Mouse (Mus musculus) embryo, embryonic 10 days (tissue): ENCODE measurements at regions not wholly inside any gene's neighbourhood (a gene's known extent, or its start where the extent isn't known, plus 50 kb on each side); places are given as distances from the start of the nearest gene placed in this dataset.

ENCODE experiments used
- DNase-seq: peaks from one replicate; pipeline ENCODE4 v3.0.0-alpha.2; 2015; ENCODE audit warnings: low spot score

- no peak for DNase-seq
These were observed 52.0 kb upstream of the Dusp5 start for GRCm38 (mm10) chr19:53476768-53477547.

DNA sequence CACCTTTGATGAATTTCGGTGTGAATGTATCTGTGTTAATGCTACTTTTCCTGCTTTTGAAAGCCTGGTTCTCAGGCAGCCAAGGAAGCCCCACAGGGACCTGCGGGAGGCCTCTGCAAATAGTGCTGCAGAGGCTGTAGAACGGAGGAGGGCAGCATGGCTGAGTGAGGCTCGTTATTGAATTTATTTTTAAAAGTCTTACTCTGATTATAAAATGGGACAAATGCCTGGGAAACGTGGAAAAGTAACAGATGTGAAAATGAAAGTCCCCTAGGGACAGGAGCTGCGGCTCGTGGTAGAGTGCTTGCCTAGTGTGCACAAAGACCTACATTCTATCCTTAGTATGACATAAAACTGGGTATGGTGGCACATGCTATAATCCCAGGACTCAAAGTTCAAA lies 59.7 kb upstream of the Dusp5 start:
- no peak for DNase-seq

DNA sequence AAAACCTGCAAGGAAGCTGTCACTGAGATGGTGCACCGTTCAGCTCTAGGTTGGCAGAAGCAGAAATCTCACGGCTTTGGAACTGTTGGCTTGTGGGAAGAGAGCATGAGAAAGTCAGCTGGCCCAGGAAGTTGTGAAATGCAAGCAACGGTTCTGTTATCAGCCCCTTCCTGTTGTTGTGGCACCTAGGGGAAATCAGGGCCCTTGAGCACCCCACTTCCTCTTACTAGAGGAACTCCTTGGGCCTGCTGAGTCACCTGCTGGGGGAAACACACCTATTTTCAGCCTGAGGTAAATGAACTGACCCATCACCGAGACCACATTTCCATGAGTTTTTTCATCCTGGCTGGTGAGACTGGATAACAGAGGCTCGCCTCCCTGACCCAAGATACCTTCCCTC lies 64.2 kb upstream of the Dusp5 start:
- DNase-seq = no peak

- no peak for DNase-seq
These were observed 64.8 kb upstream of the Dusp5 start for GRCm38 (mm10) chr19:53464135-53464534.

DNA sequence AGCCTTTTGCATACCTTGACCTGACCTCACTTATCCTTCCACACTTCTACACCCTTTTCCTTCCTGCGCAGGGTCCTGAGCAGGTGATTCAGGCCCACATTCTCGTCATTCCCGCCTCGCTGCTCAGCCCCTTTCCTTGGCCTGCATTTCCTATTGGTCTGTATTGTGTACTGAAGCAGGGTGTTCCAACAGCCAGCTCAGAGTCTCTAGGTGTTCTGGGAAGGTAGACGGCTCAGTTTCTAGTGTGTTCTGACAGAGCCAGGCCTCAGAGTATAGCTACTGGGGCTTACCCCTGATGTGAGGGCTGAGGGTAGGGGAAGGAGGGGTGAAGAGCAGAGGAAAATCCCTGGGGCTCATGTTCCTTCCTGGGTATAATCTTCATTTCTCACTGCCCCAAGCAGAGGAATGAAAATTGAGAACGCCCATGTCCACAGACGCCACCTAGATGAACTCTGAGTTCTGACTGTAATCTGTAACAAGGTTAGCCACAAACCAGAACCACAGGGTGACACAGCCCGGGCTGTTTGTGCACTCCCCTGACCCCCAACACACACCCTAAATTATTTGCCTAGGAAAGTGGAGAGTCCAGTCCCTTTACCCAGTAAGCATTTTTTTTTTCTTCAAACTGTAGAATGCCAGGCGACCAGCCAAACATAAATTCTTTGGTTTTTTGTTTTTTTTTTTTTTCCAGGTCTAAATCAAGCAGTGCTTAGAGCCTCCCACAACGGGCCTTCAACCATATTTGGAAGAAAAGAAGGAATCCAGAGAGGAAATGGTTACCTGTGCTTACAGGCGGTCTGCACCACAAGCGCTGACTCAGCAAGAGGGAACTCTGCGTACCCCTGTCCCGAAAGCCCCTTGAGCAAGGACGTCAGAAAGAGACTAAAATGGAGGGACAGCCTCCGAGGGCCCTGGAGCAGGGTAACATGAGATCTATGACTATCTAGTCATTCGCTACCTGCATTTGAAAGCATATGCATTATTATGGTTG lies 67.6 kb upstream of the Dusp5 start:
- no peak for DNase-seq

GRCm38 (mm10) chr19:53460312-53461024 lies 68.4 kb upstream of the Dusp5 start:
- no peak for DNase-seq

DNA sequence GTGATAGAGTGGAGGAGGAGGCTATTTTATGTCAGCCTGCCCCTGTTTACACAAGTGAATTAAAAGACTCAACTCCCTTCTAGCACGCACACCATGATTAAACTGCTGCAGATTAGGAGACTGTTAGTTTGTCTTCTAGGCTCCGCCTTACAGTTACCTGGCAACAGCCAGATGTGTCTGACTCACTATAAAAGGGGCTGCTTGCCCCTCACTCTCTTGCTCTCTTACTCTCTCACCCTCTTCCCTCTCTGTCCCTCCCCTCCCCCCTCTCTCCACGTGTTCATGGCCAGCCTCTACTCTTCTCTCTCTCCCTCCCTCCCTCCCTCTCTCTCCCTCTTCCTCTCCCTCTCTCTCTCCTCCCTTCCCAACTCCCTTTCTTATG lies 69.0 kb upstream of the Smndc1 start:
- peak; percentile 34 for DNase-seq

- no peak for DNase-seq
These were observed 68.5 kb upstream of the Smndc1 start for GRCm38 (mm10) chr19:53458770-53459406.

- DNase-seq = no peak
These were observed 66.3 kb upstream of the Smndc1 start for GRCm38 (mm10) chr19:53456681-53457080.

- DNase-seq = no peak
These were observed 64.2 kb upstream of the Smndc1 start for GRCm38 (mm10) chr19:53454571-53454970.

- DNase-seq = no peak
These were observed 63.7 kb upstream of the Smndc1 start for GRCm38 (mm10) chr19:53454059-53454458.

DNA sequence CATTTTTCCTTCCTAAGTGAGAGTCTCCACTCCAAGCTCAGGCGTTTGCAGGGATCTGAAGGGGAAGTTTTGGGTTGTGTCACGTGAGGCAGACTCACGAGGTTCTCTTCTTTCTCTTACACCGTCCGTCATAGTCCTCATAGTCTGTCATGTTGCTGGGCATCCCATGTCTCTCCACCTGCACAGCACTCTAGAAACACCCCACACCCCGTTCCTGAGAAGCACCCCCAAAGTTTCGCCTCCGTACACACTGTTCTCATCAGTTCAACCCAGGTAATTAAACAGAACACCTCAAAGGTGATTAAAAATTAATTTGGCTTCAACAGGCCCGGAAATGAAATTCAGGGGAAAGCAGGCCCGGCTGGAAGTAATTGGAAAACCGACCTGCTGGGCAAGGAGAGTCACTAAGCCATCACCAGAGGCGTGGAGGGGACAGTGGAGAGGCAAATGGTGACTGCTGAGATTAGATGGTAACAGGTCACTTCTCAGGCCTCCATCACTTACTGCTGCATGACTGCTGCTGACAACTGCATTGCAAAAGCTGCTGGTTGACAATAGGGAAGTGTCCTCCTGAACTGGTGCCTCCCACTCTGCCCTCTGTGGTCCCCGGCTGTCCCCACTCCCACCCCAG lies 63.1 kb upstream of the Smndc1 start:
- peak; percentile 15 for DNase-seq

- no peak for DNase-seq
These were observed 62.0 kb upstream of the Smndc1 start for GRCm38 (mm10) chr19:53452360-53452759.

DNA sequence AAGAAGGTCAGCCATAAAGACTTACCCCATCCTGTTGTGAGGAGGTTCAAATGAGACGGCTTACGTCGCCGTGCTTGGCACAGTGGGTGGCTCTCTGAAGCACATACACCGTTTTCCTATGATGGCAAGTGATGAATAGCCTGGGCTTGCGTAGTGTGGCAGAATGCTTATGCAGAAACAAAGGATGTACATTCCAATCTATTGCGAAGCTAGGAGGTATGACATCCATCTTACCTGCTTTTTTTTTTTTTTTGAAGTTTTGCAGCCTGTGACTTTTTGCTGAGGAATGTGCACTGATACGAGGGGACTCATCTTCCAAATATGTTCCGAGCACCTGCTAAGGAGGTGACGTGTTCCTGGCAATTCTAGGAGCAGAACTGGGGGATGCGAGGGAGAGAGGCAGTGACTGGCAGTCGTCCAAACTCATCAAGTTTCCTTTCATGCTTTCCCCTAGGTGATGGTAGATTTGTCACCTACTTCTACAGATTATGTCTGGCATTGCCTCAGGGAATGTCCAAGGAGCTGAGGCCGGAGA lies 61.1 kb upstream of the Smndc1 start:
- no peak for DNase-seq

- no peak for DNase-seq
These were observed 60.4 kb upstream of the Smndc1 start for GRCm38 (mm10) chr19:53450624-53451387.

DNA sequence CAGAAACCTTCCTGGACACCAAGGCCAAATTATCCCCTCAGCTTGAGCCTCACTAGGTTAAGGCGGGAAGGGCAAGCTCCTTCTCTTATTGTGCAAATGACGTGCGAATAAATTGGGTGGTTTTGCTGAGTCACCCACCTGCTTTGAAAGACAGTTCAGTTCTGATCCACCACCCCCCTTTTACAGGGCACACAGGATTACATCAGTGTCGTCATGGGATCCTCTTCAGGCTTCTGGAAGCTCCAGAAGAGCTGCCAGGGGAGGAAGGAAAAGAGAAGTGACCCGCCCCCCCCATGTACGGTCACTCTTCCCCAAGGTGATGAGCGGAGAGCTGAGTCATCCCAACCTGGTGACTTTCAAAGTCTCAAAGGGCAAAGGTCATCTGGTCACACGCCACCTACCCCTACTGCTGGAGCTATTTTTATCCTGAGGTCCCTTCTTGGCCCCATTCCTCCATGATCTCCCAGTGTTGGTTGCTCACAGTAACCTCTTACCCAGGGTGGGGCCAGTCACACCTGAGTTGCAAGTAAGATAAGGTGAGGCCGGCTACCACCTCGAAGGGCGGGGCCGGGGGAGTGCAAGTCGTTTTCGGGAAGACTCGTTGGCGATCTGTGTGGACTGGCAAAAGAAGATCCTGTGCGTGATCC lies 58.9 kb upstream of the Smndc1 start:
- DNase-seq = no peak

GRCm38 (mm10) chr19:53448206-53448605 lies 57.8 kb upstream of the Smndc1 start:
- no peak for DNase-seq

- DNase-seq = no peak
These were observed 57.4 kb upstream of the Smndc1 start for GRCm38 (mm10) chr19:53447754-53448153.

GRCm38 (mm10) chr19:53446216-53446615 lies 55.8 kb upstream of the Smndc1 start:
- DNase-seq = no peak

DNA sequence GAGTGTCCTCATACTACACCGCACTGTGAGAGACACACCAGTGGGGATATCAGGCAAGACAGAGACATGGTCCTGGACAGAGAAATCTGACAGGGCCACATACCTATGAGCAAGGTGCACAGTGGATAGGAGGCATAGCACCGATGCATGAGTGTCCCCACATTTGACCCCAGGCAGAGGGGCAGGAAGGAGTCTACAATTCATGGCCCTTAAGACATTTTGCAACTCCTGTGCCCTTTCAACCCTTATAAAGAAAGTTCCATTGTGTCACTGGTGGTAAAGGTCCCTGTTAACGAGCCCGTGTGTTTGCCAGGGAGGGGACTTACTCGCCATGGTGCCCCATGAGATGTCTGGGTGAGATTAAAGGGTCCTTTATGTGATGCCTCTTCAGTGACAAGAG lies 54.3 kb upstream of the Smndc1 start:
- no peak for DNase-seq
